Mouse (Mus musculus): ENCODE measurements around the gene Zfp36l1. TPM values are rescaled to one million over a fixed set of nuclear protein-coding genes. Genes with fewer than 3 reads are reported as not detected.
A peak's percentile ranks its signal among the peaks of the same experiment; 100 is the strongest.
"Not testable (repeated sequence)": the region's sequence is repeated elsewhere in the genome, so short reads cannot be mapped to it uniquely, and the experiment has no call there.

Zfp36l1 gene
- polyA plus RNA-seq, 1 experiment, result 4.7 TPM

- H3K36me3 ChIP-seq (ENCODE audit: control insufficient read depth, insufficient read depth), result peaks cover 10% of the 10 kb centered on the region
- peaks cover 34% of the 10 kb centered on the region for H3K79me2 ChIP-seq (ENCODE audit: control insufficient read depth, insufficient read depth)
- TF ChIP-seq FOSL1 (IDR thresholded peaks at IDR 0.05; ENCODE audit: insufficient read depth, low read length, poor library complexity, severe bottlenecking) (no peak), CTCF (IDR thresholded peaks at IDR 0.05; ENCODE audit: control insufficient read depth, insufficient read depth, insufficient read length) (no peak), USF1 (IDR thresholded peaks at IDR 0.05; ENCODE audit: low read depth) (no peak), CEBPB (IDR thresholded peaks at IDR 0.05; ENCODE audit: low read depth) (no peak), MYOG (IDR thresholded peaks at IDR 0.05; ENCODE audit: control insufficient read depth, extremely low read depth, insufficient read length) (no peak), MAX (IDR thresholded peaks at IDR 0.05) (no peak), MYOD1 (IDR thresholded peaks at IDR 0.05; ENCODE audit: control insufficient read depth, insufficient read length, low read depth) (no peak)
- H3K4me3 ChIP-seq (ENCODE audit: insufficient read depth, poor library complexity, severe bottlenecking), result peak overlapping the region; percentile 71
- H3K27me3 ChIP-seq (ENCODE audit: control insufficient read depth, insufficient read depth, insufficient read length), result no peaks in the 10 kb centered on the region
- H3ac ChIP-seq (ENCODE audit: control insufficient read depth, insufficient read length, low read depth), result peak overlapping the region; percentile 71
- H3K79me3 ChIP-seq (ENCODE audit: low read depth), result peaks cover 24% of the 10 kb centered on the region
Observed at GRCm38 (mm10) chr12:80113586-80114021, 791 bp upstream of the Zfp36l1 start.

GRCm38 (mm10) chr12:80112071-80112660, 647 bp downstream of the Zfp36l1 start:
- peaks cover 21% of the 10 kb centered on the region for H3K36me3 ChIP-seq (ENCODE audit: control insufficient read depth, insufficient read depth)
- peak overlapping the region; percentile 71 for H3K4me3 ChIP-seq (ENCODE audit: insufficient read depth, poor library complexity, severe bottlenecking)
- H3K79me3 ChIP-seq (ENCODE audit: low read depth), result peaks cover 24% of the 10 kb centered on the region
- H3K27me3 ChIP-seq (ENCODE audit: control insufficient read depth, insufficient read depth, insufficient read length), result no peaks in the 10 kb centered on the region
- no peak for TF ChIP-seq MYOD1 (IDR thresholded peaks at IDR 0.05; ENCODE audit: control insufficient read depth, insufficient read length, low read depth)
- no peak for TF ChIP-seq USF1 (IDR thresholded peaks at IDR 0.05; ENCODE audit: low read depth)
- no peak for TF ChIP-seq MAX (IDR thresholded peaks at IDR 0.05)
- no peak for TF ChIP-seq CEBPB (IDR thresholded peaks at IDR 0.05; ENCODE audit: low read depth)
- TF ChIP-seq MYOG (IDR thresholded peaks at IDR 0.05; ENCODE audit: control insufficient read depth, extremely low read depth, insufficient read length), result no peak
- no peak for TF ChIP-seq FOSL1 (IDR thresholded peaks at IDR 0.05; ENCODE audit: insufficient read depth, low read length, poor library complexity, severe bottlenecking)
- no peak for TF ChIP-seq CTCF (IDR thresholded peaks at IDR 0.05; ENCODE audit: control insufficient read depth, insufficient read depth, insufficient read length)
- H3K79me2 ChIP-seq (ENCODE audit: control insufficient read depth, insufficient read depth), result peaks cover 34% of the 10 kb centered on the region
- H3ac ChIP-seq (ENCODE audit: control insufficient read depth, insufficient read length, low read depth), result peak overlapping the region; percentile 78

- no peak for TF ChIP-seq MYOG (IDR thresholded peaks at IDR 0.05; ENCODE audit: control insufficient read depth, extremely low read depth, insufficient read length)
- TF ChIP-seq USF1 (IDR thresholded peaks at IDR 0.05; ENCODE audit: low read depth), result no peak
- no peak for TF ChIP-seq MYOD1 (IDR thresholded peaks at IDR 0.05; ENCODE audit: control insufficient read depth, insufficient read length, low read depth)
- no peak for TF ChIP-seq MAX (IDR thresholded peaks at IDR 0.05)
- TF ChIP-seq CTCF (IDR thresholded peaks at IDR 0.05; ENCODE audit: control insufficient read depth, insufficient read depth, insufficient read length), result no peak
- no peak for TF ChIP-seq FOSL1 (IDR thresholded peaks at IDR 0.05; ENCODE audit: insufficient read depth, low read length, poor library complexity, severe bottlenecking)
- TF ChIP-seq CEBPB (IDR thresholded peaks at IDR 0.05; ENCODE audit: low read depth), result no peak
- Histone ChIP-seq H3K4me3 (ENCODE audit: insufficient read depth, poor library complexity, severe bottlenecking) (peak overlapping the region; percentile 71), H3K27me3 (ENCODE audit: control insufficient read depth, insufficient read depth, insufficient read length) (no peaks in the 10 kb centered on the region), H3K79me2 (ENCODE audit: control insufficient read depth, insufficient read depth) (peaks cover 34% of the 10 kb centered on the region), H3K36me3 (ENCODE audit: control insufficient read depth, insufficient read depth) (peaks cover 21% of the 10 kb centered on the region), H3K79me3 (ENCODE audit: low read depth) (peaks cover 24% of the 10 kb centered on the region), H3ac (ENCODE audit: control insufficient read depth, insufficient read length, low read depth) (peak overlapping the region; percentile 53)
Observed at GRCm38 (mm10) chr12:80111131-80112070, 1.4 kb downstream of the Zfp36l1 start.

- peaks cover 34% of the 10 kb centered on the region for H3K79me2 ChIP-seq (ENCODE audit: control insufficient read depth, insufficient read depth)
- H3ac ChIP-seq (ENCODE audit: control insufficient read depth, insufficient read length, low read depth), result no peak overlapping the region
- H3K27me3 ChIP-seq (ENCODE audit: control insufficient read depth, insufficient read depth, insufficient read length), result no peaks in the 10 kb centered on the region
- peaks cover 24% of the 10 kb centered on the region for H3K79me3 ChIP-seq (ENCODE audit: low read depth)
- TF ChIP-seq CTCF (IDR thresholded peaks at IDR 0.05; ENCODE audit: control insufficient read depth, insufficient read depth, insufficient read length) (no peak), MAX (IDR thresholded peaks at IDR 0.05) (no peak), CEBPB (IDR thresholded peaks at IDR 0.05; ENCODE audit: low read depth) (no peak), FOSL1 (IDR thresholded peaks at IDR 0.05; ENCODE audit: insufficient read depth, low read length, poor library complexity, severe bottlenecking) (no peak), MYOD1 (IDR thresholded peaks at IDR 0.05; ENCODE audit: control insufficient read depth, insufficient read length, low read depth) (no peak)
- H3K36me3 ChIP-seq (ENCODE audit: control insufficient read depth, insufficient read depth), result peaks cover 21% of the 10 kb centered on the region
- no peak overlapping the region for H3K4me3 ChIP-seq (ENCODE audit: insufficient read depth, poor library complexity, severe bottlenecking)
Observed at GRCm38 (mm10) chr12:80110546-80110870, 2.3 kb downstream of the Zfp36l1 start.

GRCm38 (mm10) chr12:80109753-80110545, 2.9 kb downstream of the Zfp36l1 start:
- Histone ChIP-seq H3ac (ENCODE audit: control insufficient read depth, insufficient read length, low read depth) (no peak overlapping the region), H3K36me3 (ENCODE audit: control insufficient read depth, insufficient read depth) (peaks cover 21% of the 10 kb centered on the region), H3K27me3 (ENCODE audit: control insufficient read depth, insufficient read depth, insufficient read length) (no peaks in the 10 kb centered on the region)

GRCm38 (mm10) chr12:80108896-80109668, 3.7 kb downstream of the Zfp36l1 start:
- Histone ChIP-seq H3K79me3 (ENCODE audit: low read depth) (peaks cover 24% of the 10 kb centered on the region), H3K79me2 (ENCODE audit: control insufficient read depth, insufficient read depth) (peaks cover 34% of the 10 kb centered on the region), H3K36me3 (ENCODE audit: control insufficient read depth, insufficient read depth) (peaks cover 21% of the 10 kb centered on the region)
- not testable (repeated sequence) for H3K27me3 ChIP-seq (ENCODE audit: control insufficient read depth, insufficient read depth, insufficient read length); H3ac ChIP-seq (ENCODE audit: control insufficient read depth, insufficient read length, low read depth); H3K4me3 ChIP-seq (ENCODE audit: insufficient read depth, poor library complexity, severe bottlenecking)

More at GRCm38 (mm10) chr12:80109753-80110545, 2.9 kb downstream of the Zfp36l1 start:
- no peak for TF ChIP-seq FOSL1 (IDR thresholded peaks at IDR 0.05; ENCODE audit: insufficient read depth, low read length, poor library complexity, severe bottlenecking)
- TF ChIP-seq MYOG (IDR thresholded peaks at IDR 0.05; ENCODE audit: control insufficient read depth, extremely low read depth, insufficient read length), result no peak
- TF ChIP-seq USF1 (IDR thresholded peaks at IDR 0.05; ENCODE audit: low read depth), result no peak
- TF ChIP-seq CEBPB (IDR thresholded peaks at IDR 0.05; ENCODE audit: low read depth), result no peak
- TF ChIP-seq MYOD1 (IDR thresholded peaks at IDR 0.05; ENCODE audit: control insufficient read depth, insufficient read length, low read depth), result no peak
- TF ChIP-seq CTCF (IDR thresholded peaks at IDR 0.05; ENCODE audit: control insufficient read depth, insufficient read depth, insufficient read length), result no peak
- TF ChIP-seq MAX (IDR thresholded peaks at IDR 0.05), result no peak
- H3K79me2 ChIP-seq (ENCODE audit: control insufficient read depth, insufficient read depth), result peaks cover 34% of the 10 kb centered on the region
- H3K4me3 ChIP-seq (ENCODE audit: insufficient read depth, poor library complexity, severe bottlenecking), result no peak overlapping the region
- peaks cover 24% of the 10 kb centered on the region for H3K79me3 ChIP-seq (ENCODE audit: low read depth)
